Mouse (Mus musculus) lung, postnatal 0 days (tissue): ENCODE results near the gene Tapt1. TPM values are rescaled to one million over a fixed set of nuclear protein-coding genes. Genes with fewer than 3 reads are reported as not detected.
A peak's percentile ranks its signal among the peaks of the same experiment; 100 is the strongest.

Experiments used
- ATAC-seq: fragments of 200-750 bp; cut with Nextera tagmentation; 2 replicates; pipeline ENCODE4 v1.8.0; 2017; ENCODE audit warnings: moderate library complexity
- DNase-seq: peaks from one replicate; pipeline ENCODE4 v3.0.0-alpha.2; 2016; ENCODE audit warnings: low spot score
- H3K27ac ChIP-seq: fragments of 300-500 bp; sonication (generic); 2 replicates; pipeline ENCODE4 v1.5.1; 2014; ENCODE audit warnings: antibody characterized with exemption, mild to moderate bottlenecking, low read length, mixed read lengths
- H3K27me3 ChIP-seq: fragments of 300-500 bp; sonication (generic); replicated peaks from 2 replicates; pipeline ENCODE4 v1.6.1; 2014; ENCODE audit warnings: low read length, mixed read lengths; ENCODE audit not compliant: insufficient read depth
- H3K36me3 ChIP-seq: fragments of 300-500 bp; sonication (generic); 2 replicates; pipeline ENCODE4 v1.6.1; 2014; ENCODE audit warnings: low read length, mixed read lengths; ENCODE audit not compliant: insufficient read depth
- H3K4me1 ChIP-seq: fragments of 300-500 bp; sonication (generic); 2 replicates; pipeline ENCODE4 v1.6.1; 2014; ENCODE audit warnings: antibody characterized with exemption, low read depth, low read length, mixed read lengths; ENCODE audit not compliant: insufficient read depth
- H3K4me2 ChIP-seq: fragments of 300-500 bp; sonication (generic); replicated peaks from 2 replicates; pipeline ENCODE4 v1.6.1; 2014; ENCODE audit warnings: low read depth, mild to moderate bottlenecking, low read length, moderate library complexity, mixed read lengths
- H3K4me3 ChIP-seq: fragments of 300-500 bp; sonication (generic); 2 replicates; pipeline ENCODE4 v1.5.1; 2014; ENCODE audit warnings: low read depth, low read length
- H3K9ac ChIP-seq: fragments of 300-500 bp; sonication (generic); replicated peaks from 2 replicates; pipeline ENCODE4 v1.6.1; 2014; ENCODE audit warnings: low read depth, mild to moderate bottlenecking
- H3K9me3 ChIP-seq: fragments of 300-500 bp; sonication (generic); 2 replicates; pipeline ENCODE4 v1.6.1; 2016; ENCODE audit warnings: low read length, mixed read lengths
- CTCF ChIP-seq: IDR thresholded peaks from 2 replicates; pipeline ENCODE4 v1.5.1; 2016; ENCODE audit warnings: antibody characterized with exemption, mild to moderate bottlenecking
- EP300 ChIP-seq: IDR thresholded peaks from 2 replicates; pipeline ENCODE4 v1.6.1; 2016; ENCODE audit warnings: antibody characterized with exemption, mild to moderate bottlenecking, control low read depth
- WGBS: fragments of 180-500 bp; shearing (Covaris S2); extraction: QIAGEN DNeasy Blood & Tissue Kit; methylation state at CpG from one replicate; pipeline ENCODE4 v1.1.7; 2014; 5-methylcytosine and 5-hydroxymethylcytosine counted together
- polyA plus RNA-seq: library from polyadenylated mRNA; unstranded; fragments of >200 nt; fragmentation: Nextera tagmentation; extraction: Ambion mirVana; gene quantifications from 2 replicates; pipeline ENCODE4 v1.2.1, GENCODE M21; 2015

Gene Tapt1
- polyA plus RNA-seq, 1 experiment from 2014 or later: 31.3 TPM

GRCm38 (mm10) chr5:44199109-44199508 is 27.3 kb downstream of the Tapt1 start:
- no peak overlapping the region for H3K27ac ChIP-seq
- TF ChIP-seq CTCF (no peak), EP300 (no peak)
- H3K4me3 ChIP-seq: no peak overlapping the region
- no peaks in the 10 kb centered on the region for H3K27me3 ChIP-seq
- H3K9me3 ChIP-seq: no peaks in the 10 kb centered on the region
- no peak for ATAC-seq
- WGBS: 80% methylated on average over 4 of the region's 4 CpGs
- no peak overlapping the region for H3K4me2 ChIP-seq
- no peaks in the 10 kb centered on the region; the same call in 1 of the 2 replicates for H3K36me3 ChIP-seq
- no peak overlapping the region for H3K9ac ChIP-seq
- H3K4me1 ChIP-seq: no peaks in the 10 kb centered on the region
- no peak for DNase-seq

GRCm38 (mm10) chr5:44198471-44198870 is 28.0 kb downstream of the Tapt1 start:
- TF ChIP-seq EP300 (no peak), CTCF (no peak)
- DNase-seq (no peak), ATAC-seq (no peak)
- no peak overlapping the region for H3K4me2 ChIP-seq
- no peaks in the 10 kb centered on the region for H3K27me3 ChIP-seq
- H3K9me3 ChIP-seq: no peaks in the 10 kb centered on the region
- 87% methylated on average over 4 of the region's 4 CpGs for WGBS
- no peaks in the 10 kb centered on the region; the same call in 1 of the 2 replicates for H3K36me3 ChIP-seq
- no peak overlapping the region for H3K4me3 ChIP-seq
- H3K9ac ChIP-seq: no peak overlapping the region
- no peak overlapping the region for H3K27ac ChIP-seq
- H3K4me1 ChIP-seq: no peaks in the 10 kb centered on the region

- Histone ChIP-seq H3K36me3 (peaks cover 6% of the 10 kb centered on the region; the same call in 1 of the 2 replicates), H3K9ac (no peak overlapping the region), H3K4me3 (no peak overlapping the region), H3K4me1 (no peaks in the 10 kb centered on the region), H3K27ac (no peak overlapping the region), H3K27me3 (no peaks in the 10 kb centered on the region), H3K4me2 (no peak overlapping the region), H3K9me3 (no peaks in the 10 kb centered on the region)
- no peak for DNase-seq
- no peak for ATAC-seq
- TF ChIP-seq EP300: no peak
- no peak for TF ChIP-seq CTCF
- WGBS: 80% methylated on average over 5 of the region's 5 CpGs
Observed at GRCm38 (mm10) chr5:44197806-44198205, 28.6 kb downstream of the Tapt1 start.

- 88% methylated on average over 4 of the region's 4 CpGs for WGBS
- TF ChIP-seq EP300 (no peak), CTCF (no peak)
Observed at GRCm38 (mm10) chr5:44196167-44196566, 30.3 kb downstream of the Tapt1 start.

GRCm38 (mm10) chr5:44187370-44187769 is 39.1 kb downstream of the Tapt1 start:
- peaks cover 28% of the 10 kb centered on the region for H3K36me3 ChIP-seq
- ATAC-seq: no peak
- no peak overlapping the region for H3K27ac ChIP-seq
- no peak overlapping the region for H3K4me3 ChIP-seq
- H3K27me3 ChIP-seq: no peaks in the 10 kb centered on the region
- H3K4me1 ChIP-seq: no peaks in the 10 kb centered on the region
- H3K9ac ChIP-seq: no peak overlapping the region
- DNase-seq: no peak
- H3K9me3 ChIP-seq: no peaks in the 10 kb centered on the region
- TF ChIP-seq EP300 (no peak), CTCF (no peak)
- no peak overlapping the region for H3K4me2 ChIP-seq

More at GRCm38 (mm10) chr5:44196167-44196566, 30.3 kb downstream of the Tapt1 start:
- Histone ChIP-seq H3K27me3 (no peaks in the 10 kb centered on the region), H3K27ac (no peak overlapping the region), H3K4me2 (no peak overlapping the region), H3K9me3 (no peaks in the 10 kb centered on the region), H3K4me1 (no peaks in the 10 kb centered on the region), H3K36me3 (peaks cover 6% of the 10 kb centered on the region; the same call in 1 of the 2 replicates), H3K9ac (no peak overlapping the region), H3K4me3 (no peak overlapping the region)
- no peak for ATAC-seq
- no peak for DNase-seq

GRCm38 (mm10) chr5:44181669-44182068 is 44.8 kb downstream of the Tapt1 start:
- ATAC-seq: peak; percentile 95
- TF ChIP-seq EP300: no peak
- no peak for TF ChIP-seq CTCF
- no peaks in the 10 kb centered on the region for H3K9me3 ChIP-seq
- DNase-seq: peak; percentile 84
- no peaks in the 10 kb centered on the region for H3K27me3 ChIP-seq
- peaks cover 28% of the 10 kb centered on the region; the same call in 1 of the 2 replicates for H3K36me3 ChIP-seq
- H3K4me1 ChIP-seq: no peaks in the 10 kb centered on the region
- peak overlapping the region; percentile 21; the same call in 1 of the 2 replicates for H3K27ac ChIP-seq
- H3K4me3 ChIP-seq: no peak overlapping the region
- 32% methylated on average over 3 of the region's 3 CpGs for WGBS
- H3K9ac ChIP-seq: no peak overlapping the region
- H3K4me2 ChIP-seq: no peak overlapping the region

GRCm38 (mm10) chr5:44180450-44180849 is 46.0 kb downstream of the Tapt1 start:
- TF ChIP-seq CTCF (no peak), EP300 (no peak)
- Histone ChIP-seq H3K36me3 (peaks cover 37% of the 10 kb centered on the region; the same call in 1 of the 2 replicates), H3K9me3 (no peaks in the 10 kb centered on the region), H3K4me2 (no peak overlapping the region), H3K27ac (no peak overlapping the region), H3K9ac (no peak overlapping the region), H3K4me3 (no peak overlapping the region), H3K27me3 (no peaks in the 10 kb centered on the region), H3K4me1 (no peaks in the 10 kb centered on the region)
- ATAC-seq (peak; percentile 22; the same call in 1 of the 2 replicates), DNase-seq (peak; percentile 13)
- WGBS: 48% methylated on average over 3 of the region's 3 CpGs
